Mouse (Mus musculus) kidney, embryonic 14.5 days (tissue): ENCODE results near the gene Ss18l1. TPM values are rescaled to one million over a fixed set of nuclear protein-coding genes. Genes with fewer than 3 reads are reported as not detected.

Source experiments
- polyA plus RNA-seq: library from polyadenylated mRNA; unstranded; fragments of >200 nt; fragmentation: Nextera tagmentation; extraction: Ambion mirVana; gene quantifications from 2 replicates; pipeline ENCODE4 v1.2.1, GENCODE M21; 2014

Gene Ss18l1
- polyA plus RNA-seq, 1 experiment from 2014 or later, result 6.9 TPM

Other genes starting within 250 kb of the Ss18l1 start
- gene Taf4, start 65.9 kb upstream of the Ss18l1 start, polyA plus RNA-seq, result 5.9 and 6.0 TPM in 2 replicates
- gene Lsm14b, start 17.5 kb upstream of the Ss18l1 start, polyA plus RNA-seq, result 8.6 and 18.3 TPM in 2 replicates
- gene Psma7, start 76 bp upstream of the Ss18l1 start, polyA plus RNA-seq, result 713 and 771 TPM in 2 replicates
- 24.6 and 28.6 TPM in 2 replicates for gene Mtg2, start 28.1 kb downstream of the Ss18l1 start, polyA plus RNA-seq
- not detected in 2 replicates for gene Hrh3, start 62.0 kb downstream of the Ss18l1 start, polyA plus RNA-seq
- gene Osbpl2, start 76.8 kb downstream of the Ss18l1 start, polyA plus RNA-seq, result 18.4 and 34.4 TPM in 2 replicates
- 159 and 160 TPM in 2 replicates for gene Adrm1, start 129.0 kb downstream of the Ss18l1 start, polyA plus RNA-seq
- 43.1 and 54.1 TPM in 2 replicates for gene Lama5, start 183.3 kb downstream of the Ss18l1 start, polyA plus RNA-seq
- gene Rps21, start 214.9 kb downstream of the Ss18l1 start, polyA plus RNA-seq, result 730 and 1,037 TPM in 2 replicates
- gene Cables2, start 231.0 kb downstream of the Ss18l1 start, polyA plus RNA-seq, result 13.3 and 21.1 TPM in 2 replicates
- 0.37 and 1.1 TPM in 2 replicates for gene Rbbp8nl, start 247.4 kb downstream of the Ss18l1 start, polyA plus RNA-seq